Mouse (Mus musculus): Measurements from ENCODE around the gene Rtraf. TPM values are rescaled to one million over a fixed set of nuclear protein-coding genes. Genes with fewer than 3 reads are reported as not detected.

Rtraf gene
- polyA plus RNA-seq, 1 experiment = 161 TPM

DNA sequence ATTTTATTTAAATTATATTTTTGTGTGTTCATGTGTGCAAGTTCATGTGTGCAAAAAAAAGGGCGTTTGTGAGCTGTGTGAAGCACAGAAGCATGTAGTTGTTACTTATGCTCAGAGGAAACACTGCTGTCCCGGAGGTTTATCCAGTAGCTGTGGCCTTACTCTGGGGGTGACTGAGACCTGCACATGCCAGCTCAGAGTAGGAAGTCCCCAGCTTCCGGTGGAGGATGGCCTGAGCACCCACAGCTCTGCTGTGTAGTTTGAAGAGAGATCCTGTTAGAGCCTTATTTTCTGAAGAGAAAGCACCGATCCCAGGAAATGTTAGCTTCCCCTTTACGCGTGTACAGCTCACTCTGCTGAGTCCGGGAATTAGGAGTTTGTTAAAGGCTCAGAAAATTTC, 52.5 kb downstream of the Rtraf start:
- Histone ChIP-seq H3K4me3 (no peak overlapping the region), H3K79me2 (ENCODE audit: control insufficient read depth, insufficient read depth) (peaks cover 19% of the 10 kb centered on the region), H3K36me3 (ENCODE audit: control insufficient read depth, insufficient read depth) (no peaks in the 10 kb centered on the region), H3K27me3 (ENCODE audit: control insufficient read depth, insufficient read depth, insufficient read length) (no peaks in the 10 kb centered on the region), H3K4me2 (ENCODE audit: low read depth) (no peak overlapping the region), H3ac (ENCODE audit: control insufficient read depth, insufficient read length) (no peak overlapping the region)
- TF ChIP-seq REST (IDR thresholded peaks at IDR 0.05; ENCODE audit: insufficient read depth, insufficient read length) = no peak
- TF ChIP-seq POLR2A (IDR thresholded peaks at IDR 0.05; ENCODE audit: insufficient read length, low read depth) = no peak
- TF ChIP-seq E2F4 (IDR thresholded peaks at IDR 0.05; ENCODE audit: insufficient read depth) = no peak
- no peak for TF ChIP-seq POLR2AphosphoS2 (IDR thresholded peaks at IDR 0.05; ENCODE audit: insufficient read length, low read depth)

- H3K27me3 ChIP-seq (ENCODE audit: control insufficient read depth, insufficient read depth, insufficient read length) = no peaks in the 10 kb centered on the region
- TF ChIP-seq POLR2AphosphoS2 (IDR thresholded peaks at IDR 0.05; ENCODE audit: insufficient read length, low read depth) (no peak), MYOD1 (IDR thresholded peaks at IDR 0.05; ENCODE audit: control insufficient read depth in 1 of 3, insufficient read length in 2 of 3, low read depth in 2 of 3) (no peak), MYOG (IDR thresholded peaks at IDR 0.05; ENCODE audit: control insufficient read depth in 1 of 3, insufficient read depth in 1 of 3, insufficient read length in 2 of 3, low read depth in 2 of 3) (no peak), MAX (IDR thresholded peaks at IDR 0.05; ENCODE audit: low read depth) (no peak), TCF3 (IDR thresholded peaks at IDR 0.05; ENCODE audit: insufficient read length, low read depth) (no peak), SRF (IDR thresholded peaks at IDR 0.05; ENCODE audit: control insufficient read depth, insufficient read length, low read depth) (no peak), USF1 (IDR thresholded peaks at IDR 0.05; ENCODE audit: low read depth) (no peak), CEBPB (IDR thresholded peaks at IDR 0.05; ENCODE audit: insufficient read depth, poor library complexity, severe bottlenecking) (no peak), E2F4 (IDR thresholded peaks at IDR 0.05; ENCODE audit: insufficient read depth) (no peak), TCF12 (IDR thresholded peaks at IDR 0.05; ENCODE audit: insufficient read depth, poor library complexity, severe bottlenecking) (no peak), REST (IDR thresholded peaks at IDR 0.05; ENCODE audit: insufficient read depth, insufficient read length) (no peak), POLR2A (IDR thresholded peaks at IDR 0.05; ENCODE audit: insufficient read length, low read depth) (no peak)
- no peak overlapping the region for H3K4me2 ChIP-seq (ENCODE audit: low read depth)
- H3K79me2 ChIP-seq (ENCODE audit: control insufficient read depth, insufficient read depth) = peaks cover 11% of the 10 kb centered on the region
- H3K4me3 ChIP-seq = no peak overlapping the region
- peaks cover 3% of the 10 kb centered on the region for H3K36me3 ChIP-seq (ENCODE audit: control insufficient read depth, insufficient read depth)
- H3ac ChIP-seq (ENCODE audit: control insufficient read depth, insufficient read length) = no peak overlapping the region
Measured at GRCm38 (mm10) chr14:19769441-19770200, 54.0 kb downstream of the Rtraf start.

GRCm38 (mm10) chr14:19768648-19769047, 55.0 kb downstream of the Rtraf start:
- H3K36me3 ChIP-seq (ENCODE audit: control insufficient read depth, insufficient read depth) = peaks cover 4% of the 10 kb centered on the region
- no peak overlapping the region for H3K4me2 ChIP-seq (ENCODE audit: low read depth)
- no peak overlapping the region for H3ac ChIP-seq (ENCODE audit: control insufficient read depth, insufficient read length)
- H3K27me3 ChIP-seq (ENCODE audit: control insufficient read depth, insufficient read depth, insufficient read length) = no peaks in the 10 kb centered on the region
- peaks cover 10% of the 10 kb centered on the region for H3K79me2 ChIP-seq (ENCODE audit: control insufficient read depth, insufficient read depth)
- TF ChIP-seq MYOG (IDR thresholded peaks at IDR 0.05; ENCODE audit: control insufficient read depth in 1 of 3, insufficient read depth in 1 of 3, insufficient read length in 2 of 3, low read depth in 2 of 3) (no peak), CEBPB (IDR thresholded peaks at IDR 0.05; ENCODE audit: insufficient read depth, poor library complexity, severe bottlenecking) (no peak), MYOD1 (IDR thresholded peaks at IDR 0.05; ENCODE audit: control insufficient read depth in 1 of 3, insufficient read length in 2 of 3, low read depth in 2 of 3) (no peak), SRF (IDR thresholded peaks at IDR 0.05; ENCODE audit: control insufficient read depth, insufficient read length, low read depth) (no peak), E2F4 (IDR thresholded peaks at IDR 0.05; ENCODE audit: insufficient read depth) (no peak), POLR2A (IDR thresholded peaks at IDR 0.05; ENCODE audit: insufficient read length, low read depth) (no peak), REST (IDR thresholded peaks at IDR 0.05; ENCODE audit: insufficient read depth, insufficient read length) (no peak), MAX (IDR thresholded peaks at IDR 0.05; ENCODE audit: low read depth) (no peak), USF1 (IDR thresholded peaks at IDR 0.05; ENCODE audit: low read depth) (no peak), POLR2AphosphoS2 (IDR thresholded peaks at IDR 0.05; ENCODE audit: insufficient read length, low read depth) (no peak), TCF12 (IDR thresholded peaks at IDR 0.05; ENCODE audit: insufficient read depth, poor library complexity, severe bottlenecking) (no peak), TCF3 (IDR thresholded peaks at IDR 0.05; ENCODE audit: insufficient read length, low read depth) (no peak)
- H3K4me3 ChIP-seq = no peak overlapping the region

GRCm38 (mm10) chr14:19766380-19766649, 57.3 kb downstream of the Rtraf start:
- no peak overlapping the region for H3ac ChIP-seq (ENCODE audit: control insufficient read depth, insufficient read length)
- H3K4me2 ChIP-seq (ENCODE audit: low read depth) = no peak overlapping the region
- TF ChIP-seq E2F4 (IDR thresholded peaks at IDR 0.05; ENCODE audit: insufficient read depth) (no peak), CEBPB (IDR thresholded peaks at IDR 0.05; ENCODE audit: insufficient read depth, poor library complexity, severe bottlenecking) (no peak), TCF3 (IDR thresholded peaks at IDR 0.05; ENCODE audit: insufficient read length, low read depth) (no peak), SRF (IDR thresholded peaks at IDR 0.05; ENCODE audit: control insufficient read depth, insufficient read length, low read depth) (no peak), USF1 (IDR thresholded peaks at IDR 0.05; ENCODE audit: low read depth) (no peak), MAX (IDR thresholded peaks at IDR 0.05; ENCODE audit: low read depth) (no peak), MYOG (IDR thresholded peaks at IDR 0.05; ENCODE audit: control insufficient read depth in 1 of 3, insufficient read depth in 1 of 3, insufficient read length in 2 of 3, low read depth in 2 of 3) (no peak), MYOD1 (IDR thresholded peaks at IDR 0.05; ENCODE audit: control insufficient read depth in 1 of 3, insufficient read length in 2 of 3, low read depth in 2 of 3) (no peak), POLR2AphosphoS2 (IDR thresholded peaks at IDR 0.05; ENCODE audit: insufficient read length, low read depth) (no peak), TCF12 (IDR thresholded peaks at IDR 0.05; ENCODE audit: insufficient read depth, poor library complexity, severe bottlenecking) (no peak), REST (IDR thresholded peaks at IDR 0.05; ENCODE audit: insufficient read depth, insufficient read length) (no peak), POLR2A (IDR thresholded peaks at IDR 0.05; ENCODE audit: insufficient read length, low read depth) (no peak)
- peaks cover 4% of the 10 kb centered on the region for H3K79me2 ChIP-seq (ENCODE audit: control insufficient read depth, insufficient read depth)
- no peak overlapping the region for H3K4me3 ChIP-seq
- peaks cover 4% of the 10 kb centered on the region for H3K36me3 ChIP-seq (ENCODE audit: control insufficient read depth, insufficient read depth)
- no peaks in the 10 kb centered on the region for H3K27me3 ChIP-seq (ENCODE audit: control insufficient read depth, insufficient read depth, insufficient read length)
